In genomic region chr5:139702905-139703304, GRCm38 (mm10) we compare ENCODE assay signal across 8 mouse cellular contexts. TPM values are rescaled to one million over a fixed set of nuclear protein-coding genes. Genes with fewer than 3 reads are reported as not detected.
DNase-seq lines count a peak whose midpoint lies in the region; ATAC-seq and TF ChIP-seq lines count a peak whose summit lies in the region.

No protein-coding gene starts in this region.

- TF ChIP-seq CTCF in E14TG2a.4 (conservative IDR thresholded peaks at IDR 0.05; ENCODE audit: low read length), result peak; percentile 80

- intact Hi-C loops in left cerebral cortex, postnatal 10 days (cut with DNase I), result no loop called here

- peak; percentile 41 for DNase-seq in heart, postnatal 4 days
- no peak for DNase-seq in heart, adult 9 months (ENCODE audit: low spot score in 2 of 2)
- peak; percentile 42 for DNase-seq in embryonic facial prominence, embryonic 11.5 days (ENCODE audit: low spot score)
- peak; percentile 17 for DNase-seq in lung, postnatal 14 days
- no peak for DNase-seq in left cerebral cortex, postnatal 10 days (ENCODE audit: extremely low spot score in 1 of 2, low spot score in 2 of 2)
- DNase-seq in layer of hippocampus, postnatal 14 days (ENCODE audit: low spot score in 2 of 2), result no peak
- DNase-seq in neural tube, embryonic 10.5 days (ENCODE audit: extremely low spot score, low spot score), result no peak

- no peak overlapping the region for H3K27ac ChIP-seq in embryonic facial prominence, embryonic 11.5 days (replicated peaks; ENCODE audit: low read depth, low read length)

- peaks cover 19% of the 10 kb centered on the region for H3K4me1 ChIP-seq in E14TG2a.4 (replicated peaks; ENCODE audit: low read depth, low read length)
- H3K4me1 ChIP-seq in embryonic facial prominence, embryonic 11.5 days (ENCODE audit: control insufficient read depth, insufficient read depth, low read length), result no peaks in the 10 kb centered on the region

- no peak for ATAC-seq in embryonic facial prominence, embryonic 11.5 days (replicated peaks; ENCODE audit: insufficient number of reproducible peaks, low FRiP score, low TSS enrichment, low read depth)

- no peak overlapping the region for H3K4me3 ChIP-seq in E14TG2a.4 (replicated peaks; ENCODE audit: low read length)
- H3K4me3 ChIP-seq in embryonic facial prominence, embryonic 11.5 days (ENCODE audit: low read depth, low read length), result no peak overlapping the region

- H3K36me3 ChIP-seq in E14TG2a.4 (ENCODE audit: insufficient read depth, low read length), result no peaks in the 10 kb centered on the region
- 0 out of 2 replicates have a peak, but pooled peaks cover 3% of the 10 kb centered on the region for H3K36me3 ChIP-seq in embryonic facial prominence, embryonic 11.5 days (replicated peaks; ENCODE audit: control insufficient read depth, insufficient read depth, low read depth, low read length)

- H3K9ac ChIP-seq in embryonic facial prominence, embryonic 11.5 days (replicated peaks; ENCODE audit: low read length), result no peak overlapping the region

- peaks cover 25% of the 10 kb centered on the region for H3K27me3 ChIP-seq in E14TG2a.4 (ENCODE audit: insufficient read depth, low read length)
- no peaks in the 10 kb centered on the region for H3K27me3 ChIP-seq in embryonic facial prominence, embryonic 11.5 days (ENCODE audit: control insufficient read depth, insufficient read depth, low read length)

- WGBS in embryonic facial prominence, embryonic 11.5 days, result 53% methylated on average over 2 of the region's 2 CpGs

- H3K9me3 ChIP-seq in E14TG2a.4 (ENCODE audit: low read length), result 0 out of 2 replicates have a peak, but pooled peaks cover 4% of the 10 kb centered on the region
- H3K9me3 ChIP-seq in embryonic facial prominence, embryonic 11.5 days (replicated peaks; ENCODE audit: control insufficient read depth, low read length), result no peaks in the 10 kb centered on the region

- H3K4me2 ChIP-seq in embryonic facial prominence, embryonic 11.5 days (ENCODE audit: low read depth, low read length), result no peak overlapping the region

RNA-seq across cellular contexts. Expression of gene Micall2, which starts 33.2 kb away (rescaled TPM):
- 1 to 10 TPM; 4.7 to 5.6 TPM for total RNA-seq in heart, postnatal 4 days (2021)
- polyA plus RNA-seq in embryonic facial prominence, embryonic 11.5 days (2014; fragmentation: Nextera tagmentation; extraction: Ambion mirVana), result 5.7 and 6.4 TPM in 2 replicates
- total RNA-seq in left cerebral cortex, postnatal 10 days (2021), result 1 to 10 TPM; 4.3 to 4.6 TPM
- 1 to 10 TPM; 2.5 to 2.6 TPM for total RNA-seq in layer of hippocampus, postnatal 14 days (2021)

Comparison
In these comparisons a context has a peak if more than half of its experiments do, and no peak if none do; other contexts are left out.
1. DNase-seq: peak in heart, postnatal 4 days (single experiment), embryonic facial prominence, embryonic 11.5 days (single experiment) and lung, postnatal 14 days (single experiment); none in heart, adult 9 months (0 of 2), left cerebral cortex, postnatal 10 days (0 of 2), layer of hippocampus, postnatal 14 days (0 of 2) and neural tube, embryonic 10.5 days (single experiment).